Mouse (Mus musculus) neural tube, embryonic 13.5 days (tissue): ENCODE measurements around the gene Sbk3. TPM values are rescaled to one million over a fixed set of nuclear protein-coding genes. Genes with fewer than 3 reads are reported as not detected.
A peak's percentile ranks its signal among the peaks of the same experiment; 100 is the strongest.

Experiments used
- ATAC-seq: fragments of 200-750 bp; cut with Nextera tagmentation; 2 replicates; pipeline ENCODE4 v1.8.0; 2017; ENCODE audit warnings: low read depth, mild to moderate bottlenecking, moderate TSS enrichment, moderate library complexity
- H3K27ac ChIP-seq: fragments of 300-500 bp; sonication (generic); replicated peaks from 2 replicates; pipeline ENCODE4 v1.5.1; 2015; ENCODE audit warnings: moderate library complexity, mild to moderate bottlenecking, inconsistent platforms
- H3K27me3 ChIP-seq: fragments of 300-500 bp; sonication (generic); 2 replicates; pipeline ENCODE4 v1.6.1; 2015; ENCODE audit warnings: mild to moderate bottlenecking, inconsistent platforms
- H3K36me3 ChIP-seq: fragments of 300-500 bp; sonication (generic); 2 replicates; pipeline ENCODE4 v1.6.1; 2015; ENCODE audit warnings: mild to moderate bottlenecking, inconsistent platforms
- H3K4me1 ChIP-seq: fragments of 300-500 bp; sonication (generic); replicated peaks from 2 replicates; pipeline ENCODE4 v1.6.1; 2015; ENCODE audit warnings: inconsistent platforms
- H3K4me2 ChIP-seq: fragments of 300-500 bp; sonication (generic); 2 replicates; pipeline ENCODE4 v1.6.1; 2015; ENCODE audit warnings: inconsistent platforms, mild to moderate bottlenecking, moderate library complexity
- H3K4me3 ChIP-seq: fragments of 300-500 bp; sonication (generic); 2 replicates; pipeline ENCODE4 v1.5.1; 2015; ENCODE audit warnings: mild to moderate bottlenecking, inconsistent platforms
- H3K9ac ChIP-seq: fragments of 300-500 bp; sonication (generic); 2 replicates; pipeline ENCODE4 v1.6.1; 2015; ENCODE audit warnings: moderate library complexity, mild to moderate bottlenecking, inconsistent platforms
- H3K9me3 ChIP-seq: fragments of 300-500 bp; sonication (generic); 2 replicates; pipeline ENCODE4 v1.6.1; 2016; ENCODE audit warnings: inconsistent platforms
- WGBS: fragments of 180-500 bp; shearing (Covaris S2); methylation state at CpG from one replicate; pipeline ENCODE4 v1.1.7; 2015; 5-methylcytosine and 5-hydroxymethylcytosine counted together
- polyA plus RNA-seq: library from polyadenylated mRNA; unstranded; fragments of >200 nt; fragmentation: Nextera tagmentation; extraction: Ambion mirVana; gene quantifications from 2 replicates; pipeline ENCODE4 v1.2.1, GENCODE M21; 2015

The Sbk3 gene
- polyA plus RNA-seq, 1 experiment from 2014 or later: 0.14 TPM

- Histone ChIP-seq H3K9me3 (no peaks in the 10 kb centered on the region), H3K4me2 (peak overlapping the region; percentile 51), H3K4me1 (no peaks in the 10 kb centered on the region), H3K27me3 (no peaks in the 10 kb centered on the region), H3K27ac (no peak overlapping the region), H3K4me3 (peak overlapping the region; percentile 26), H3K36me3 (no peaks in the 10 kb centered on the region), H3K9ac (no peak overlapping the region)
- 18% methylated on average over 15 of the region's 15 CpGs for WGBS
- peak; percentile 51; the same call in 1 of the 2 replicates for ATAC-seq
Measured at GRCm38 (mm10) chr7:4943223-4943815, 27.6 kb downstream of the Sbk3 start.

DNA sequence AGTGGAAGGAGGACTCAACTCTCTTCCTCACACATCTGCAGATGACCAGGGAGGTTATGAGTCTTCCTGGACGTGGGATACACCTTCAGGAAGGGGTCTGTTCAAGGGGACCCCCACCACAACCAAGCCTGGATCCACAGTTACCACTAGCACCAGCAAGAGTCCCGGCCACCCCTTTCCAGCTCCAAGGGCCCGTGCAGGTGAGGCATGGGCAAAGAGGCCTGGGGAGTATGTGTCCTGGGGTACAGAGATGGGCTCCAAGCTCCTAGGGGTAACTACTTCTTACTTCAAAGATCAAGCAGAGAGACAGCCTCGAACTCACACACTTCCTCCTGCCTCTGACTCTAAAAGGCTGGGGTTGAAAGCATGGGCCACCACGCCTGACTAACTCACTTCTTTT lies 28.3 kb downstream of the Sbk3 start:
- Histone ChIP-seq H3K36me3 (no peaks in the 10 kb centered on the region), H3K4me1 (no peaks in the 10 kb centered on the region), H3K4me2 (no peak overlapping the region), H3K27me3 (no peaks in the 10 kb centered on the region), H3K4me3 (no peak overlapping the region), H3K27ac (no peak overlapping the region), H3K9ac (no peak overlapping the region), H3K9me3 (no peaks in the 10 kb centered on the region)
- WGBS: 58% methylated on average over 5 of the region's 5 CpGs
- ATAC-seq: no peak

GRCm38 (mm10) chr7:4940068-4940479 lies 30.9 kb downstream of the Sbk3 start:
- no peak overlapping the region for H3K4me2 ChIP-seq
- H3K36me3 ChIP-seq: no peaks in the 10 kb centered on the region
- H3K4me1 ChIP-seq: no peaks in the 10 kb centered on the region
- no peaks in the 10 kb centered on the region for H3K9me3 ChIP-seq
- peak; percentile 38; the same call in 1 of the 2 replicates for ATAC-seq
- no peak overlapping the region for H3K4me3 ChIP-seq
- 21% methylated on average over 9 of the region's 9 CpGs for WGBS
- no peak overlapping the region for H3K9ac ChIP-seq
- H3K27me3 ChIP-seq: no peaks in the 10 kb centered on the region
- H3K27ac ChIP-seq: no peak overlapping the region

DNA sequence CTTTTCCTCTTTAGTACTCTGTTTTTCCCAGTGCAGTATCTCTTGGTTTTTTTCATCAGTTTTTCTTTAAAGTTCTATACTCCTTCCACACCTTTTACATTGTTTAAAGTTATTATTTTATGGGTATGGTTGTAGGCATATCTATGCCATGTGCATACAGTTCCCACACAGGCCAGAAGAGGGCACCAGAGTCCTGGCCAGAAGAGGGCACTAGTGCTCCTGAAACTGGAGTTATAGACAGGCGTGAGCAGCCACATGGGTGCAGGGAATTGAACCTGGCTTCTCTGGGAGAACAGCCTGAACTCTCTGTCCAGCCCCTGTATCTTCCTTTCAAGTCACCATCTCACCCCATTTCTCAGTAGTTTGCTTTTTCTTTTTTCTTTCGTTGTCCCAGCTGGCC lies 32.5 kb downstream of the Sbk3 start:
- Histone ChIP-seq H3K4me1 (no peaks in the 10 kb centered on the region), H3K9me3 (peaks cover 5% of the 10 kb centered on the region; the same call in 1 of the 2 replicates), H3K4me3 (no peak overlapping the region), H3K36me3 (no peaks in the 10 kb centered on the region), H3K27ac (no peak overlapping the region), H3K4me2 (no peak overlapping the region), H3K27me3 (no peaks in the 10 kb centered on the region), H3K9ac (no peak overlapping the region)
- WGBS: 34% methylated on average over 2 of the region's 2 CpGs
- no peak for ATAC-seq

DNA sequence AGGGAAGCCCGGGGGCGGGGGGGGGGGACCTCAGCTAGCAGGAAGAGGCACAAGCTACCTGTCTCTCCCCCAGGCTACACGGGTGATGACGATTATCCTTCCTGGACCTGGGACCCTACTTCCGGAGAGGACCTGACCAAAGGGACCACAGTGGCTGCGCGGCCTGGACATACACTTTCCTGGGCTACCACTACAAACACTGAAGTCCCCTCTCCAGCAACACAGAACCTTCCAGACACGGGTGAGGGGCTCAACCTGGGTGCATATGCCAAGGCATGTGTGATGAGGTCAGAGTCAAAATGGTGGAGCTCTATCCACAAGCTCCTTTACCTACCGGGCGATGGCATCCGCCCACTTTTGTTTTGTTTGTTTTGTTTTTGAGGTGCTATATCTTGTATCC lies 33.6 kb downstream of the Sbk3 start:
- Histone ChIP-seq H3K4me2 (no peak overlapping the region), H3K9ac (no peak overlapping the region), H3K4me3 (no peak overlapping the region), H3K27me3 (no peaks in the 10 kb centered on the region), H3K27ac (no peak overlapping the region), H3K4me1 (no peaks in the 10 kb centered on the region), H3K9me3 (peaks cover 5% of the 10 kb centered on the region; the same call in 1 of the 2 replicates), H3K36me3 (no peaks in the 10 kb centered on the region)
- 74% methylated on average over 11 of the region's 11 CpGs for WGBS
- ATAC-seq: no peak

DNA sequence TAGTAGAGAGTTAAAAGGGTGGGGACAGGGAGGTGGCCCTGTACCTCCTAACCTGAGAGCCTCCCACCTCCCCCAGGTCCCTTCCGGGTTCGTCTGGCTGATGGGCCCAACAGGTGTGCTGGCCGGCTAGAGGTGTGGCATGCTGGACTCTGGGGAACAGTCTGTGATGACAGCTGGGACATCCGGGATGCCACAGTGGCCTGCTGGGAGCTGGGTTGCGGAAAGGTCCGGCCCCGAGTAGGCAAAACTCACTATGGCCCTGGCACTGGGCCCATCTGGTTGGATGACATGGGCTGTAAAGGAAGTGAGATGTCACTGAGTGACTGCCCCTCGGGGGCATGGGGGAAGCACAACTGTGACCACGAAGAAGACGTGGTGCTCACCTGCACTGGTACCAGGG lies 34.1 kb downstream of the Sbk3 start:
- Histone ChIP-seq H3K27ac (no peak overlapping the region), H3K4me1 (no peaks in the 10 kb centered on the region), H3K4me2 (no peak overlapping the region), H3K9ac (0 out of 2 replicates have a peak overlapping the region, but pooled peaks have one; percentile 3), H3K4me3 (no peak overlapping the region), H3K36me3 (no peaks in the 10 kb centered on the region), H3K27me3 (no peaks in the 10 kb centered on the region), H3K9me3 (peaks cover 5% of the 10 kb centered on the region; the same call in 1 of the 2 replicates)
- ATAC-seq: no peak
- 77% methylated on average over 10 of the region's 10 CpGs for WGBS

DNA sequence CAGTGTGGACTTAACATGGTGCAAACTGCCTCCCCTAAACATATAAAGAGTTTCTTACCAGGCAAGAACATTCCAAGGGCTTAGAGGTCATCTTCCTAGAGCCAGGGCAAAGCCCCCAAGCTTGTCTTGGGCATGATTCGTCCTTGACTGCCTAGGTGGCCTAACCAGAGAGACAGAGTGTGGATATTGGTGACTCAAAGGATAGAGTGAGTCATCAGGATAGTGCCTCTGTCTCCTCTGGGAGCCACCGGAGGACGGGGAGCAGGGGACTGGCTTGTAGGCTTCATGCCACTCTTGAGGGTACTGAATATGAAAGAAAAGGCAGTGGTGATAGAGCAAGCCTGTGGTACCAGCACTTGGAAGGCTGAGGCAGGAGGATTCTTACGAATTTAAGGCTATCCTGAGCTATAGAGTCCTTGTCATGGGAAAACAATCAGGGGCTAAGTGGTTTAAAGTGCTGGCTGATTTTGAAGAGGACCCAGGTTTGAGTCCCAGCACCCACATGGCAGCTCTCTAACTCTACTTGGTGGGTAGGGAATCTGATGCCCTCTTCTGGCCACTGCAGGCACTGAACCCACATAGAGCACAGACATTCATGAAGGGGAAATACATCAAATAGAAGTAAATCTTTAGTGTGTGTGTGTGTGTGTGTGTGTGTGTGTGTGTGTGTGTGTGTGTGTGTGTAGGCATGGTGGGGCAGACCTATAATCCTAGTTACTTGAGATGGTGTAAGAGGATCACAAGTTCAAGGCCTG lies 36.6 kb downstream of the Sbk3 start:
- H3K4me3 ChIP-seq: no peak overlapping the region
- H3K36me3 ChIP-seq: no peaks in the 10 kb centered on the region
- H3K9ac ChIP-seq: no peak overlapping the region
- H3K4me2 ChIP-seq: no peak overlapping the region
- H3K9me3 ChIP-seq: peaks cover 5% of the 10 kb centered on the region; the same call in 1 of the 2 replicates
- WGBS: 81% methylated on average over 4 of the region's 4 CpGs
- H3K4me1 ChIP-seq: no peaks in the 10 kb centered on the region
- no peak for ATAC-seq
- no peaks in the 10 kb centered on the region for H3K27me3 ChIP-seq
- no peak overlapping the region for H3K27ac ChIP-seq

- WGBS: 74% methylated on average over 12 of the region's 12 CpGs
- Histone ChIP-seq H3K9me3 (peaks cover 5% of the 10 kb centered on the region; the same call in 1 of the 2 replicates), H3K27me3 (no peaks in the 10 kb centered on the region), H3K27ac (no peak overlapping the region), H3K4me1 (peaks cover 2% of the 10 kb centered on the region; the same call in 1 of the 2 replicates), H3K9ac (no peak overlapping the region), H3K4me2 (no peak overlapping the region), H3K36me3 (no peaks in the 10 kb centered on the region), H3K4me3 (no peak overlapping the region)
- ATAC-seq: no peak
Measured at GRCm38 (mm10) chr7:4933103-4933502, 37.9 kb downstream of the Sbk3 start.

- H3K9ac ChIP-seq: no peak overlapping the region
Measured at GRCm38 (mm10) chr7:4928323-4928722, 42.6 kb downstream of the Sbk3 start.

GRCm38 (mm10) chr7:4927711-4928110 lies 43.3 kb downstream of the Sbk3 start:
- H3K4me3 ChIP-seq: no peak overlapping the region
- no peaks in the 10 kb centered on the region for H3K9me3 ChIP-seq
- H3K27me3 ChIP-seq: no peaks in the 10 kb centered on the region
- ATAC-seq: no peak
- H3K4me2 ChIP-seq: no peak overlapping the region
- H3K27ac ChIP-seq: no peak overlapping the region
- WGBS: 62% methylated on average over 8 of the region's 8 CpGs
- peaks cover 54% of the 10 kb centered on the region for H3K4me1 ChIP-seq
- H3K9ac ChIP-seq: no peak overlapping the region; the same call in 1 of the 2 replicates
- no peaks in the 10 kb centered on the region for H3K36me3 ChIP-seq

More at GRCm38 (mm10) chr7:4928323-4928722, 42.6 kb downstream of the Sbk3 start:
- no peak for ATAC-seq
- Histone ChIP-seq H3K4me2 (no peak overlapping the region), H3K4me1 (peaks cover 48% of the 10 kb centered on the region), H3K27me3 (no peaks in the 10 kb centered on the region), H3K9me3 (no peaks in the 10 kb centered on the region), H3K4me3 (no peak overlapping the region), H3K27ac (no peak overlapping the region), H3K36me3 (no peaks in the 10 kb centered on the region)
- WGBS: 73% methylated on average over 16 of the region's 17 CpGs

DNA sequence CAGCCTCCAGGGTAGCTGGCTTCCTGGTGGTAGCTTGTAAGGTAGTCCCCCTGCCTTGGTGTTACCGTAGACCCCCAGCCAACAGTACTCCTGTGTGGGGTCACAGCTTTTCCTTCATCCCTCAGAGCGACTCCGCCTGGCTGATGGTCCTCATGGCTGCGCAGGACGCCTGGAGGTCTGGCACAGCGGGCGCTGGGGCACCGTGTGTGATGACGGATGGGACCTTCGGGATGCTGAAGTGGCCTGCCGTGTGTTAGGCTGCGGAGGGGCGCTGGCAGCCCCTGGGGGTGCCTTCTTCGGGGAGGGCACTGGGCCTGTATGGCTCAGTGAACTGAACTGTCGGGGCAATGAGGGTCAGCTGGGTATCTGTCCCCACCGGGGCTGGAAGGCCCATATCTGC lies 44.1 kb downstream of the Sbk3 start:
- WGBS: 63% methylated on average over 16 of the region's 16 CpGs
- Histone ChIP-seq H3K4me1 (peaks cover 63% of the 10 kb centered on the region), H3K9me3 (no peaks in the 10 kb centered on the region), H3K4me2 (no peak overlapping the region), H3K9ac (0 out of 2 replicates have a peak overlapping the region, but pooled peaks have one; percentile 4), H3K27me3 (no peaks in the 10 kb centered on the region), H3K36me3 (no peaks in the 10 kb centered on the region), H3K4me3 (no peak overlapping the region), H3K27ac (no peak overlapping the region)
- ATAC-seq: no peak
